Mouse (Mus musculus) midbrain, embryonic 13.5 days (tissue): Measurements from ENCODE around the gene Aaed1. TPM values are rescaled to one million over a fixed set of nuclear protein-coding genes. Genes with fewer than 3 reads are reported as not detected.

Experiments
- polyA plus RNA-seq: library from polyadenylated mRNA; unstranded; fragments of >200 nt; fragmentation: Nextera tagmentation; extraction: Ambion mirVana; gene quantifications from 2 replicates; pipeline ENCODE4 v1.2.1, GENCODE M21; 2015

The Aaed1 gene
- polyA plus RNA-seq, 1 experiment from 2014 or later, result 12.9 TPM

Other genes starting within 250 kb of the Aaed1 start
- not detected in 2 replicates for gene Hsd17b3, start 223.5 kb downstream of the Aaed1 start, polyA plus RNA-seq
- gene Slc35d2, start 183.3 kb downstream of the Aaed1 start, polyA plus RNA-seq, result 1.4 and 2.2 TPM in 2 replicates
- gene Zfp367, start 159.5 kb downstream of the Aaed1 start, polyA plus RNA-seq, result 7.8 and 8.0 TPM in 2 replicates
- gene Habp4, start 150.9 kb downstream of the Aaed1 start, polyA plus RNA-seq, result 19.7 and 25.1 TPM in 2 replicates
- gene Cdc14b, start 37.4 kb downstream of the Aaed1 start, polyA plus RNA-seq, result 3.6 and 4.1 TPM in 2 replicates
- gene Ctsl, start 58.2 kb upstream of the Aaed1 start, polyA plus RNA-seq, result 104 TPM in 2 replicates
- 16.6 and 19.4 TPM in 2 replicates for gene Cdk20, start 119.6 kb upstream of the Aaed1 start, polyA plus RNA-seq
- gene Fam240b, start 185.1 kb upstream of the Aaed1 start, polyA plus RNA-seq, result not detected in 2 replicates